Mouse (Mus musculus): ENCODE measurements around the gene Brd2. TPM values are rescaled to one million over a fixed set of nuclear protein-coding genes. Genes with fewer than 3 reads are reported as not detected.

Gene Brd2
- polyA plus RNA-seq, 1 experiment: 233 TPM

DNA sequence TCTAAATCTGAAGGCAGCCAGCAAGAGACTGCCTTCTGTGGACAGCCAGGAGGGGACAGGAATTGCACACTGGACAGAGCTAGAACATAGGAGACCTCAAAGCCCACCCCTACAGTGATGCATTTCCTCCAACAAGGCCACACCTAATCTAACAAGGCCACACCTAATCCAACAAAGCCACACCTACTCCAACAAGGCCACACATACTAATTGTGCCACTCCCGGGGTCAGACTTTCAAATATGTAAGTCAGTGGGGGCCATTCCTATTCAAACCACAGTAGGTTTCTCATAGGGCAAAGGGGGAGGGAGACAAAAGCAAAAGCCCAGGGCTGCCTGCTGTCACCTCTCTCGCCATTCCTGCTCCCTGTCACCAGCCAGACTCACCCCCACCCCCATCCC lies 35.0 kb downstream of the Brd2 start:
- TF ChIP-seq POLR2A (IDR thresholded peaks at IDR 0.05; ENCODE audit: insufficient read depth, low read depth, low read length) (no peak), CTCF (IDR thresholded peaks at IDR 0.05; ENCODE audit: insufficient read depth, low read depth, low read length) (no peak)
- no peaks in the 10 kb centered on the region; the same call in 1 of the 2 replicates for H3K4me1 ChIP-seq (ENCODE audit: control insufficient read depth, insufficient read depth, low read length)
- no peak overlapping the region for H3K27ac ChIP-seq (ENCODE audit: insufficient read depth, low read depth, low read length)
- no peak overlapping the region for H3K4me3 ChIP-seq (ENCODE audit: insufficient read depth, low read depth, low read length)
- WGBS: 51% methylated on average over 2 of the region's 2 CpGs

GRCm38 (mm10) chr17:34083104-34083503 lies 39.3 kb downstream of the Brd2 start:
- TF ChIP-seq POLR2A (IDR thresholded peaks at IDR 0.05; ENCODE audit: insufficient read depth, low read depth, low read length) (no peak), CTCF (IDR thresholded peaks at IDR 0.05; ENCODE audit: insufficient read depth, low read depth, low read length) (no peak)
- Histone ChIP-seq H3K4me1 (ENCODE audit: control insufficient read depth, insufficient read depth, low read length) (no peaks in the 10 kb centered on the region; the same call in 1 of the 2 replicates), H3K4me3 (ENCODE audit: insufficient read depth, low read depth, low read length) (no peak overlapping the region), H3K27ac (ENCODE audit: insufficient read depth, low read depth, low read length) (no peak overlapping the region)
- WGBS: 12% methylated on average over 8 of the region's 8 CpGs

DNA sequence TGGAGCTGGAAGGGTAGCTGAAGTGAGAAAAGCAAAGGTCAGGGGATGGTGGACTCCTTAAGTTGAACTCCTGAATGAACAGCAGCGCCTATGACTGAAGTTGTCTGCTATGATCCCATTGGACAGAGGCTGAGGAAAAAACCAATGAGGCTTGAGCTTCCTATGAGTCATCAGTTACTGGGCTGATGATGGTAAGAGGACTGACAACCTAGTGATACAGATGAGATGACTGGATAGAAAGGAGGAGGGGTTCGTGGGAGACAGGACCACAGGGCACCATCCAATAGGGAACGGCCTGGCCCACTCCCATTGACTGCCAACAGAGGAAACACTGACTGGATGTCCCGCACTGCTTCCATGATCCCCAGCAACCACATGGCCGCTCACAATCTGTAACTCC lies 42.8 kb downstream of the Brd2 start:
- H3K4me3 ChIP-seq (ENCODE audit: insufficient read depth, low read depth, low read length): no peak overlapping the region
- WGBS: 20% methylated on average over 5 of the region's 5 CpGs
- H3K4me1 ChIP-seq (ENCODE audit: control insufficient read depth, insufficient read depth, low read length): no peaks in the 10 kb centered on the region
- TF ChIP-seq POLR2A (IDR thresholded peaks at IDR 0.05; ENCODE audit: insufficient read depth, low read depth, low read length): no peak
- TF ChIP-seq CTCF (IDR thresholded peaks at IDR 0.05; ENCODE audit: insufficient read depth, low read depth, low read length): no peak
- no peak overlapping the region for H3K27ac ChIP-seq (ENCODE audit: insufficient read depth, low read depth, low read length)

DNA sequence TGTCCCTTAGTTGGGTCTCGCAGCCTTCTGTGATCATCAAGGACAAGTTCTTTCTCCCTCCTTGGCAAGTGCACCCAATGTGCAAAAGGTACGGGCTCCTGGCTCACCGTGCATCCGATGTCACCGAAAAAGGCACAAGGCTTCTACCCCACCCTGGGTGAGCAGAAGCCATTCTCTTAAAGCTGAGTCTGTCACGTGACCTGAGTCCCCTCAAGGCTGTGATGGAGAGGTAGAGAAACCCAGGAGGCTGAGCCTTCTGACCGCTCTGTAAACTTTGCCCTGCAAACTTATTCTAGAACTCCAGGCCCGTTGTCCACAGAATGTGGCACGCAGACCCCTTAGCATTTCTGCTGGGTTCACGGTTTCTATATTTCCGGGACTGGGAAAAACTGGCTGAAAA lies 43.4 kb downstream of the Brd2 start:
- WGBS: 90% methylated on average over 11 of the region's 11 CpGs
- TF ChIP-seq CTCF (IDR thresholded peaks at IDR 0.05; ENCODE audit: insufficient read depth, low read depth, low read length): no peak
- no peak for TF ChIP-seq POLR2A (IDR thresholded peaks at IDR 0.05; ENCODE audit: insufficient read depth, low read depth, low read length)

DNA sequence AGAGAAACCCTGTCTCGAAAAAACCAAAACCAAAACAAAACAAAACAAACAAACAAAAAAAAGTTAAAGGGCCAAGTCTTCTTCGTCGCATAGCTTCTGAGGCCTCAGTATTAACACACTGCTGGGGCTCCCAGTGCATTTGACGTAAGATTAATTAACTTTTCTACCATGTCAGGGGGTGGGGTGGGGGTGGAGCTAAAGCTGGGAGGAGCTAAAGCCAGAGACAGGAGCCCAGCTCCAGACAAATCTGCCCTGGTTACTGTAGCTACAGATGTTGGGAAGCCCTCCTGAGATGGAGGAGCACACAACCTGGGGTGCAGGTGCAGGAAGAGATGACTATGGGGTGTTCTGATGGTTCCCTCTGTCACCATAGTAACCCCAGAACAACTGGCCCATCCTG lies 44.3 kb downstream of the Brd2 start:
- no peak overlapping the region for H3K4me3 ChIP-seq (ENCODE audit: insufficient read depth, low read depth, low read length)
- WGBS: 45% methylated on average over 4 of the region's 4 CpGs
- no peak for TF ChIP-seq CTCF (IDR thresholded peaks at IDR 0.05; ENCODE audit: insufficient read depth, low read depth, low read length)
- TF ChIP-seq POLR2A (IDR thresholded peaks at IDR 0.05; ENCODE audit: insufficient read depth, low read depth, low read length): no peak
- no peak overlapping the region for H3K27ac ChIP-seq (ENCODE audit: insufficient read depth, low read depth, low read length)
- no peaks in the 10 kb centered on the region for H3K4me1 ChIP-seq (ENCODE audit: control insufficient read depth, insufficient read depth, low read length)

More for the DNA sequence above, 43.4 kb downstream of the Brd2 start:
- Histone ChIP-seq H3K27ac (ENCODE audit: insufficient read depth, low read depth, low read length) (no peak overlapping the region), H3K4me3 (ENCODE audit: insufficient read depth, low read depth, low read length) (no peak overlapping the region), H3K4me1 (ENCODE audit: control insufficient read depth, insufficient read depth, low read length) (no peaks in the 10 kb centered on the region)

DNA sequence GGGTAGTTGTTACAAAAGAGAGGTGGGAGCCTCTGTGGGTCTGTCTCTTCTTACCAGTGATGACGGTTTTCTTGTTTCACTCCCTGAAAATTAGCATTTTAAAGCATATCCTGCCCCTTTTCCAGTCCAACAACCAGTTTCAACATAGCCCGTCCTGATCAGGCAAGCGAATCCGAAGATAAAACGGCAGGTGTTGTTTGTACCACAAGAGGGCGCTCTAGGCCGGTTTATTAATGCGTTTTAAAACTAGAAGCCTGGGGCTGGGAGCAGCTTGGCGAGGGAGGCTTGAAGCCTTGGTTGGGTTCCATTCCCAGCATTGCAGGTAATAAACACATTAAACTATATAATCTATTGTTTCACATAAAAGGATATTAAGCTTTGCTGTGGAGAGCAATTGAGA lies 44.9 kb downstream of the Brd2 start:
- H3K4me1 ChIP-seq (ENCODE audit: control insufficient read depth, insufficient read depth, low read length): no peaks in the 10 kb centered on the region
- TF ChIP-seq CTCF (IDR thresholded peaks at IDR 0.05; ENCODE audit: insufficient read depth, low read depth, low read length): no peak
- no peak for TF ChIP-seq POLR2A (IDR thresholded peaks at IDR 0.05; ENCODE audit: insufficient read depth, low read depth, low read length)
- H3K27ac ChIP-seq (ENCODE audit: insufficient read depth, low read depth, low read length): no peak overlapping the region
- under 1% methylated on average over 9 of the region's 9 CpGs for WGBS
- H3K4me3 ChIP-seq (ENCODE audit: insufficient read depth, low read depth, low read length): no peak overlapping the region

DNA sequence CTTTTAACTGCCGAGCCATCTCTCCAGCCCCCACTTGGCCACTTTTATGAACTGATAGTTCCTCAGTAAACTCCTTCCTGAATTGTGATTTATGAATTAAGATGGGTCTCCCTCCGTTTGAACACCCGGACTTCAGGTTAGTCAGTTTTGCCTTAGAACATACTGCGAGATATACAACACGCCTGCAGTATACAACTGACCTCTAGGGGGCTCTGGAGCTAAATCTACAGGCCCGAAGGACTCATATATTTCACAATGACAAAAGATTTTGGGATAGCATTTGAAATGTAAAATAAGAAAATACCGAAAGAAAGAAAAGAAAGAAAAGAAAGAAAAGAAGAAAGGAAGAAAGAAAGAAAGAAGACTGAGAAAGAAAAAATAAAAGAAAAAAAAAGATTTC lies 47.2 kb downstream of the Brd2 start:
- H3K27ac ChIP-seq (ENCODE audit: insufficient read depth, low read depth, low read length): no peak overlapping the region
- H3K4me3 ChIP-seq (ENCODE audit: insufficient read depth, low read depth, low read length): no peak overlapping the region
- no peak for TF ChIP-seq CTCF (IDR thresholded peaks at IDR 0.05; ENCODE audit: insufficient read depth, low read depth, low read length)
- no peak for TF ChIP-seq POLR2A (IDR thresholded peaks at IDR 0.05; ENCODE audit: insufficient read depth, low read depth, low read length)
- no peaks in the 10 kb centered on the region for H3K4me1 ChIP-seq (ENCODE audit: control insufficient read depth, insufficient read depth, low read length)
- 38% methylated on average over 7 of the region's 7 CpGs for WGBS

DNA sequence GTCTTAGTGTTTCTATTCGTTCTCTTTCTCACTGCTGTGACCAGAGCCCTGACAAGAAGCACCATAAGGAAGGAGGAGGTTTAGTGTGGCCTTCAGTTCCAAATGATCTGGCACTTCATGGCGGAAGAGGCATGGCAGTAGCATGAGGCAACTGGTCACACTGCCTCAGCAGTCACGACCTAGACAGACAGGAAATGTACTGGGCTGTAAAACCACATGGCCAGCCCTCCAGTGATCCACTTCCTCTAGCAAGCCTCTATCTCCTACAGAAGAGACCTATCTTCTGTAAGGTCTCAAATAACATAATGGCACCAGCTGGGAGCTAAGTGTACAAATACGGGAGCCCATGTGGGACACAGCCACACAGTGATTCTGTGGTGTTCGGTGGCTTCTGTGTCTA lies 50.3 kb downstream of the Brd2 start:
- H3K4me3 ChIP-seq (ENCODE audit: insufficient read depth, low read depth, low read length): no peak overlapping the region
- WGBS: 76% methylated on average over 5 of the region's 5 CpGs
- peaks cover 3% of the 10 kb centered on the region for H3K4me1 ChIP-seq (ENCODE audit: control insufficient read depth, insufficient read depth, low read length)
- TF ChIP-seq CTCF (IDR thresholded peaks at IDR 0.05; ENCODE audit: insufficient read depth, low read depth, low read length) (no peak), POLR2A (IDR thresholded peaks at IDR 0.05; ENCODE audit: insufficient read depth, low read depth, low read length) (no peak)
- no peak overlapping the region for H3K27ac ChIP-seq (ENCODE audit: insufficient read depth, low read depth, low read length)

DNA sequence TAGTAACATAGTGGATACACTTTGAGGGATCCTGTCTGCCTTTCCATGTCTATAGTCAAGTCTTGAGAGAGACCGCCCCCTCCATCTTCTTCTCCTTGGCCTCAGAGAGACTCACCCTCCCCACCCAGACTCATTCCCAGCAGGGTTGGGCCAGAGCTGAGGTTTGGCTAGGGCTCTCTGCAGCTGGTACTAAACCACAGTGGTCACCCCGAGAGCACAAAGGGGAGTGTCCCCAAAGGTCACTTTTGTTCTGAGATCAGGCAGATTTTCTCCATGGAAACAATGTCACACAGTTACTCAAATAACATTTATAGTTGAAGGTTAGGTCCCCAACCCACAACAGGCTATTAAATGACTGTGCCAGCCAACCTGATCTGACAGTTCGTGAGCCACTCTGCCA lies 53.6 kb downstream of the Brd2 start:
- TF ChIP-seq CTCF (IDR thresholded peaks at IDR 0.05; ENCODE audit: insufficient read depth, low read depth, low read length) (no peak), POLR2A (IDR thresholded peaks at IDR 0.05; ENCODE audit: insufficient read depth, low read depth, low read length) (no peak)
- no peak overlapping the region for H3K4me3 ChIP-seq (ENCODE audit: insufficient read depth, low read depth, low read length)
- 52% methylated on average over 3 of the region's 3 CpGs for WGBS
- peaks cover 3% of the 10 kb centered on the region for H3K4me1 ChIP-seq (ENCODE audit: control insufficient read depth, insufficient read depth, low read length)
- H3K27ac ChIP-seq (ENCODE audit: insufficient read depth, low read depth, low read length): no peak overlapping the region

Other genes starting within 250 kb of the Brd2 start
- gene Gm7029, start 248.8 kb downstream of the Brd2 start, polyA plus RNA-seq (2012; ENCODE audit: insufficient read depth, insufficient read length, low replicate concordance, missing spikeins): not detected in 2 replicates
- gene Kifc1, start 232.0 kb downstream of the Brd2 start, polyA plus RNA-seq (2012; ENCODE audit: insufficient read depth, insufficient read length, low replicate concordance, missing spikeins): not detected in 2 replicates
- gene Platr17, start 217.5 kb downstream of the Brd2 start, polyA plus RNA-seq (2012; ENCODE audit: insufficient read depth, insufficient read length, low replicate concordance, missing spikeins): not detected in 2 replicates
- not detected in 2 replicates for gene Daxx, start 213.2 kb downstream of the Brd2 start, polyA plus RNA-seq (2012; ENCODE audit: insufficient read depth, insufficient read length, low replicate concordance, missing spikeins)
- gene Tapbp, start 206.7 kb downstream of the Brd2 start, polyA plus RNA-seq (2012; ENCODE audit: insufficient read depth, insufficient read length, low replicate concordance, missing spikeins): 118 TPM in 1 of 2 replicates, not detected in the other
- not detected in 2 replicates for gene Zbtb22, start 206.7 kb downstream of the Brd2 start, polyA plus RNA-seq (2012; ENCODE audit: insufficient read depth, insufficient read length, low replicate concordance, missing spikeins)
- gene Rgl2, start 193.1 kb downstream of the Brd2 start, polyA plus RNA-seq (2012; ENCODE audit: insufficient read depth, insufficient read length, low replicate concordance, missing spikeins): 671 TPM in 1 of 2 replicates, not detected in the other
- not detected in 2 replicates for gene Pfdn6, start 182.3 kb downstream of the Brd2 start, polyA plus RNA-seq (2012; ENCODE audit: insufficient read depth, insufficient read length, low replicate concordance, missing spikeins)
- gene Wdr46, start 182.0 kb downstream of the Brd2 start, polyA plus RNA-seq (2012; ENCODE audit: insufficient read depth, insufficient read length, low replicate concordance, missing spikeins): not detected in 2 replicates
- not detected in 2 replicates for gene B3galt4, start 171.1 kb downstream of the Brd2 start, polyA plus RNA-seq (2012; ENCODE audit: insufficient read depth, insufficient read length, low replicate concordance, missing spikeins)
- gene Vps52, start 166.8 kb downstream of the Brd2 start, polyA plus RNA-seq (2012; ENCODE audit: insufficient read depth, insufficient read length, low replicate concordance, missing spikeins): not detected in 2 replicates
- gene Rps18, start 166.6 kb downstream of the Brd2 start, polyA plus RNA-seq (2012; ENCODE audit: insufficient read depth, insufficient read length, low replicate concordance, missing spikeins): 1,298 TPM in 1 of 2 replicates, not detected in the other
- gene H2-K1, start 122.3 kb downstream of the Brd2 start, polyA plus RNA-seq (2012; ENCODE audit: insufficient read depth, insufficient read length, low replicate concordance, missing spikeins): not detected in 2 replicates
- gene Ring1, start 98.0 kb downstream of the Brd2 start, polyA plus RNA-seq (2012; ENCODE audit: insufficient read depth, insufficient read length, low replicate concordance, missing spikeins): not detected in 2 replicates
- gene H2-Ke6, start 94.6 kb downstream of the Brd2 start, polyA plus RNA-seq (2012; ENCODE audit: insufficient read depth, insufficient read length, low replicate concordance, missing spikeins): not detected in 2 replicates
- gene Slc39a7, start 91.0 kb downstream of the Brd2 start, polyA plus RNA-seq (2012; ENCODE audit: insufficient read depth, insufficient read length, low replicate concordance, missing spikeins): not detected in 2 replicates
- gene Rxrb, start 90.8 kb downstream of the Brd2 start, polyA plus RNA-seq (2012; ENCODE audit: insufficient read depth, insufficient read length, low replicate concordance, missing spikeins): not detected in 2 replicates
- not detected in 2 replicates for gene Col11a2, start 83.2 kb downstream of the Brd2 start, polyA plus RNA-seq (2012; ENCODE audit: insufficient read depth, insufficient read length, low replicate concordance, missing spikeins)
- gene H2-Oa, start 30.3 kb downstream of the Brd2 start, polyA plus RNA-seq (2012; ENCODE audit: insufficient read depth, insufficient read length, low replicate concordance, missing spikeins): not detected in 2 replicates
- gene H2-DMa, start 3.1 kb downstream of the Brd2 start, polyA plus RNA-seq (2012; ENCODE audit: insufficient read depth, insufficient read length, low replicate concordance, missing spikeins): not detected in 2 replicates
- not detected in 2 replicates for gene H2-DMb2, start 20.7 kb upstream of the Brd2 start, polyA plus RNA-seq (2012; ENCODE audit: insufficient read depth, insufficient read length, low replicate concordance, missing spikeins)
- gene H2-DMb1, start 30.4 kb upstream of the Brd2 start, polyA plus RNA-seq (2012; ENCODE audit: insufficient read depth, insufficient read length, low replicate concordance, missing spikeins): not detected in 2 replicates
- gene Tap1, start 64.9 kb upstream of the Brd2 start, polyA plus RNA-seq (2012; ENCODE audit: insufficient read depth, insufficient read length, low replicate concordance, missing spikeins): not detected in 2 replicates
- gene Psmb9, start 65.1 kb upstream of the Brd2 start, polyA plus RNA-seq (2012; ENCODE audit: insufficient read depth, insufficient read length, low replicate concordance, missing spikeins): 272 TPM in 1 of 2 replicates, not detected in the other
- not detected in 2 replicates for gene Psmb8, start 75.1 kb upstream of the Brd2 start, polyA plus RNA-seq (2012; ENCODE audit: insufficient read depth, insufficient read length, low replicate concordance, missing spikeins)
- gene Tap2, start 80.9 kb upstream of the Brd2 start, polyA plus RNA-seq (2012; ENCODE audit: insufficient read depth, insufficient read length, low replicate concordance, missing spikeins): 159 TPM in 1 of 2 replicates, not detected in the other
- gene H2-Ob, start 116.3 kb upstream of the Brd2 start, polyA plus RNA-seq (2012; ENCODE audit: insufficient read depth, insufficient read length, low replicate concordance, missing spikeins): not detected in 2 replicates
- gene H2-Ab1, start 135.1 kb upstream of the Brd2 start, polyA plus RNA-seq (2012; ENCODE audit: insufficient read depth, insufficient read length, low replicate concordance, missing spikeins): not detected in 2 replicates
- gene H2-Aa, start 165.2 kb upstream of the Brd2 start, polyA plus RNA-seq (2012; ENCODE audit: insufficient read depth, insufficient read length, low replicate concordance, missing spikeins): 508 and 641 TPM in 2 replicates
- 452 TPM in 1 of 2 replicates, not detected in the other for gene H2-Eb1, start 183.2 kb upstream of the Brd2 start, polyA plus RNA-seq (2012; ENCODE audit: insufficient read depth, insufficient read length, low replicate concordance, missing spikeins)
- not detected in 2 replicates for gene H2-Eb2, start 203.0 kb upstream of the Brd2 start, polyA plus RNA-seq (2012; ENCODE audit: insufficient read depth, insufficient read length, low replicate concordance, missing spikeins)
- gene Btnl2, start 232.2 kb upstream of the Brd2 start, polyA plus RNA-seq (2012; ENCODE audit: insufficient read depth, insufficient read length, low replicate concordance, missing spikeins): not detected in 2 replicates

Data from olfactory bulb, adult 2 months (tissue).